Mouse (Mus musculus): ENCODE measurements around the gene Adamts7. TPM values are rescaled to one million over a fixed set of nuclear protein-coding genes. Genes with fewer than 3 reads are reported as not detected.
A peak's percentile ranks its signal among the peaks of the same experiment; 100 is the strongest.

Adamts7 gene
- polyA plus RNA-seq, 1 experiment = 6.5 TPM

GRCm38 (mm10) chr9:90145788-90146187, 17.1 kb upstream of the Adamts7 start:
- TF ChIP-seq CTCF (IDR thresholded peaks at IDR 0.05; ENCODE audit: borderline replicate concordance, insufficient read depth, low read length) (no peak), POLR2A (IDR thresholded peaks at IDR 0.05; ENCODE audit: low read depth, low read length) (no peak)
- H3K27ac ChIP-seq (ENCODE audit: insufficient read depth, low read length) = no peak overlapping the region
- H3K4me3 ChIP-seq (ENCODE audit: insufficient read depth, low read length) = no peak overlapping the region
- no peaks in the 10 kb centered on the region for H3K4me1 ChIP-seq (ENCODE audit: control insufficient read depth, insufficient read depth, low read length)

- Histone ChIP-seq H3K4me1 (ENCODE audit: control insufficient read depth, insufficient read depth, low read length) (no peaks in the 10 kb centered on the region), H3K27ac (ENCODE audit: insufficient read depth, low read length) (no peak overlapping the region), H3K4me3 (ENCODE audit: insufficient read depth, low read length) (no peak overlapping the region)
- TF ChIP-seq CTCF (IDR thresholded peaks at IDR 0.05; ENCODE audit: borderline replicate concordance, insufficient read depth, low read length) (no peak), POLR2A (IDR thresholded peaks at IDR 0.05; ENCODE audit: low read depth, low read length) (no peak)
Observed at GRCm38 (mm10) chr9:90146869-90147268, 16.0 kb upstream of the Adamts7 start.

- Histone ChIP-seq H3K4me3 (ENCODE audit: insufficient read depth, low read length) (peak overlapping the region; percentile 32), H3K27ac (ENCODE audit: insufficient read depth, low read length) (no peak overlapping the region), H3K4me1 (ENCODE audit: control insufficient read depth, insufficient read depth, low read length) (no peaks in the 10 kb centered on the region)
- peak; percentile 26; the same call in 1 of the 2 replicates for TF ChIP-seq CTCF (IDR thresholded peaks at IDR 0.05; ENCODE audit: borderline replicate concordance, insufficient read depth, low read length)
- no peak; the same call in 1 of the 2 replicates for TF ChIP-seq POLR2A (IDR thresholded peaks at IDR 0.05; ENCODE audit: low read depth, low read length)
Observed at GRCm38 (mm10) chr9:90162243-90162925, 485 bp upstream of the Adamts7 start.

GRCm38 (mm10) chr9:90163749-90164095, 853 bp downstream of the Adamts7 start:
- TF ChIP-seq POLR2A (IDR thresholded peaks at IDR 0.05; ENCODE audit: low read depth, low read length) (no peak), CTCF (IDR thresholded peaks at IDR 0.05; ENCODE audit: borderline replicate concordance, insufficient read depth, low read length) (no peak)
- Histone ChIP-seq H3K27ac (ENCODE audit: insufficient read depth, low read length) (no peak overlapping the region), H3K4me1 (ENCODE audit: control insufficient read depth, insufficient read depth, low read length) (no peaks in the 10 kb centered on the region), H3K4me3 (ENCODE audit: insufficient read depth, low read length) (peak overlapping the region; percentile 56)

- TF ChIP-seq POLR2A (IDR thresholded peaks at IDR 0.05; ENCODE audit: low read depth, low read length) (no peak), CTCF (IDR thresholded peaks at IDR 0.05; ENCODE audit: borderline replicate concordance, insufficient read depth, low read length) (no peak)
- Histone ChIP-seq H3K4me1 (ENCODE audit: control insufficient read depth, insufficient read depth, low read length) (no peaks in the 10 kb centered on the region), H3K27ac (ENCODE audit: insufficient read depth, low read length) (no peak overlapping the region), H3K4me3 (ENCODE audit: insufficient read depth, low read length) (no peak overlapping the region; the same call in 1 of the 2 replicates)
Observed at GRCm38 (mm10) chr9:90164670-90165453, 2.0 kb downstream of the Adamts7 start.

- H3K27ac ChIP-seq (ENCODE audit: insufficient read depth, low read length) = no peak overlapping the region
- H3K4me1 ChIP-seq (ENCODE audit: control insufficient read depth, insufficient read depth, low read length) = no peaks in the 10 kb centered on the region
- no peak overlapping the region for H3K4me3 ChIP-seq (ENCODE audit: insufficient read depth, low read length)
- TF ChIP-seq CTCF (IDR thresholded peaks at IDR 0.05; ENCODE audit: borderline replicate concordance, insufficient read depth, low read length) = no peak
- TF ChIP-seq POLR2A (IDR thresholded peaks at IDR 0.05; ENCODE audit: low read depth, low read length) = no peak
Observed at GRCm38 (mm10) chr9:90165590-90165989, 2.7 kb downstream of the Adamts7 start.

GRCm38 (mm10) chr9:90166615-90167014, 3.7 kb downstream of the Adamts7 start:
- no peak overlapping the region for H3K27ac ChIP-seq (ENCODE audit: insufficient read depth, low read length)
- H3K4me3 ChIP-seq (ENCODE audit: insufficient read depth, low read length) = no peak overlapping the region
- no peak for TF ChIP-seq CTCF (IDR thresholded peaks at IDR 0.05; ENCODE audit: borderline replicate concordance, insufficient read depth, low read length)
- no peak for TF ChIP-seq POLR2A (IDR thresholded peaks at IDR 0.05; ENCODE audit: low read depth, low read length)
- no peaks in the 10 kb centered on the region for H3K4me1 ChIP-seq (ENCODE audit: control insufficient read depth, insufficient read depth, low read length)

- TF ChIP-seq POLR2A (IDR thresholded peaks at IDR 0.05; ENCODE audit: low read depth, low read length) = no peak
- no peak for TF ChIP-seq CTCF (IDR thresholded peaks at IDR 0.05; ENCODE audit: borderline replicate concordance, insufficient read depth, low read length)
- no peak overlapping the region for H3K4me3 ChIP-seq (ENCODE audit: insufficient read depth, low read length)
- no peaks in the 10 kb centered on the region for H3K4me1 ChIP-seq (ENCODE audit: control insufficient read depth, insufficient read depth, low read length)
Observed at GRCm38 (mm10) chr9:90169965-90170364, 7.1 kb downstream of the Adamts7 start.

GRCm38 (mm10) chr9:90171421-90171820, 8.6 kb downstream of the Adamts7 start:
- H3K27ac ChIP-seq (ENCODE audit: insufficient read depth, low read length) = no peak overlapping the region
- H3K4me3 ChIP-seq (ENCODE audit: insufficient read depth, low read length) = no peak overlapping the region
- no peaks in the 10 kb centered on the region for H3K4me1 ChIP-seq (ENCODE audit: control insufficient read depth, insufficient read depth, low read length)
- TF ChIP-seq CTCF (IDR thresholded peaks at IDR 0.05; ENCODE audit: borderline replicate concordance, insufficient read depth, low read length) (no peak), POLR2A (IDR thresholded peaks at IDR 0.05; ENCODE audit: low read depth, low read length) (no peak)

More at GRCm38 (mm10) chr9:90169965-90170364, 7.1 kb downstream of the Adamts7 start:
- H3K27ac ChIP-seq (ENCODE audit: insufficient read depth, low read length) = no peak overlapping the region

Data from embryonic fibroblast, embryonic 13.5 days (primary cell).